Mouse (Mus musculus) cerebellum, adult 2 months (tissue): ENCODE measurements at regions not wholly inside any gene's neighbourhood (a gene's known extent, or its start where the extent isn't known, plus 50 kb on each side); places are given as distances from the start of the nearest gene placed in this dataset.
"Not testable (repeated sequence)": the region's sequence is repeated elsewhere in the genome, so short reads cannot be mapped to it uniquely, and the experiment has no call there.

Source experiments
- DNase-seq, 2 experiments: peaks; one replicate each; pipeline ENCODE4 v3.0.0; 2021
- H3K27ac ChIP-seq: fragments of 200-500 bp; 2 replicates; pipeline ENCODE4 v1.5.1; 2012; ENCODE audit warnings: low read length, control low read depth, inconsistent platforms; ENCODE audit not compliant: insufficient read depth
- H3K27me3 ChIP-seq: fragments of 200-500 bp; 2 replicates; pipeline ENCODE4 v1.6.1; 2012; ENCODE audit warnings: inconsistent platforms, mild to moderate bottlenecking, low read length, moderate library complexity; ENCODE audit not compliant: control insufficient read depth, insufficient read depth
- H3K4me1 ChIP-seq: fragments of 200-500 bp; 2 replicates; pipeline ENCODE4 v1.6.1; 2011; ENCODE audit warnings: low read length; ENCODE audit not compliant: control insufficient read depth, insufficient read depth
- H3K4me3 ChIP-seq: fragments of 200-500 bp; replicated peaks from 2 replicates; pipeline ENCODE3; 2011; ENCODE audit warnings: mild to moderate bottlenecking, low read depth, low read length, control low read depth; ENCODE audit not compliant: insufficient read depth
- CTCF ChIP-seq: fragments of 200-500 bp; IDR thresholded peaks from 2 replicates; pipeline ENCODE4 v1.5.1; 2011; ENCODE audit warnings: low read depth, mild to moderate bottlenecking, control low read depth, low read length, moderate library complexity, borderline replicate concordance; ENCODE audit not compliant: insufficient read depth
- POLR2A ChIP-seq: fragments of 200-500 bp; IDR thresholded peaks from 2 replicates; pipeline ENCODE4 v1.6.1; 2011; ENCODE audit warnings: low read length, control low read depth, borderline replicate concordance; ENCODE audit not compliant: insufficient read depth
- WGBS: fragments of 180-500 bp; shearing (Covaris S2); methylation state at CpG from one replicate; pipeline ENCODE4 v1.1.7; 2018; 5-methylcytosine and 5-hydroxymethylcytosine counted together

DNA sequence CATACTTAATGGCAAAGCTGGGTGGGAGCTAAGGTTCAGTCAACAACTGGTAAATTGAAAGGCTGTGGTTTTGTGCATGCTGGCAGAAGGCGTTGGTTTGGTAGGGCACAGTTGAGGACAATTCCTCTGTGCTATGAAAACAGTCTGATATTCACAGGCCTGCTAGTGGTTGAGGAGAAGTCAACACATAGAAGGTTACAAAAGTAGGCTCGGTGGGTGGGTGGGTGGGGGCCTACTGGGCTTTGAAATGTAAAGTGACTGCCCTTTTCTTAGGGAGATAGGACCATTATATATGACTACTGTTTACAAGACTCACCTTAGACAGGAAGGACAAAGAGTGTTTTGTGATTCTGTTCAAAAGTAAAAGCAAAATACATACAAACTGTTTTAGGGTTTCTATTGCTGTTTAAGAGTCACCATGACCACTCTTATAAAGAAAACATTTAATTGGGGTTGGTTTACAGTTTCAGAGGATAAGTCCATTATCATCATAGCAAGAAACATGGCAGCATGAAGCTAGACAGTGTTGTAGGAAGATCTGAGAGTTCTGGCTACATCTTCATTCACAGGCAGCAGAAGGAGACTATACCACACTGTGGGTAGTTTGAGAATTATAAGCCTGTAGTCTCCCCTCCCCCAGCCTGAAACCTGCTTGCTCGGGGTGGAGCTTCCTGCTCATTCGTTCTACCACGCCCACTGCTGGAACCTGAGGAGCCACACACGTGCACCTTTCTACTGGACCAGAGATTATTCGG is 166.3 kb upstream of the Trp63 start:
- Histone ChIP-seq H3K27ac (no peak overlapping the region), H3K4me1 (no peaks in the 10 kb centered on the region), H3K27me3 (no peaks in the 10 kb centered on the region), H3K4me3 (no peak overlapping the region)
- DNase-seq = no peak
- TF ChIP-seq POLR2A (no peak), CTCF (no peak)
- WGBS = 74% methylated on average over 6 of the region's 7 CpGs

DNA sequence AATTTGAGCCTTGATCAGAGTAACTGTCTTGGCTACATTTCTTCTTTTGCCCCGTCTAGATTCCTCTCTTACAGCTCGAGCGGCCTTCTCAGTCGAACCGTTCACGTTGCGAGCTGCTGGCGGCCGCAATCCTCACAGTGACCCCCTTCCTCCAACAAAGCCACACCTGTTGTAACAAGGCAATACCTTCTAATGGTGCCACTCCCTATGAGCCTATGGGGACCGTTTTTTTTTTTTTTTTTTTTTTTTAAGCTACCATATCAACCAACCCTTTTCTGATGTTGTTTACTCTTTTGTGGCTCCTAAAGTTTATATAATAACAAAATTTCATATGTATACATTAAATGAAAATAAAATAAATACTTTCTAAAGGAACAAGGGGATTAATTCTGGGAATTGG is 160.4 kb upstream of the Trp63 start:
- not testable (repeated sequence) for H3K4me3 ChIP-seq, H3K27ac ChIP-seq, H3K4me1 ChIP-seq, H3K27me3 ChIP-seq, DNase-seq
- WGBS = 90% methylated on average over 10 of the region's 10 CpGs

- 79% methylated on average over 2 of the region's 2 CpGs for WGBS
- H3K27ac ChIP-seq = no peak overlapping the region
- DNase-seq = no peak
- H3K4me3 ChIP-seq = no peak overlapping the region
- no peak for TF ChIP-seq CTCF
- TF ChIP-seq POLR2A = no peak
- H3K27me3 ChIP-seq = no peaks in the 10 kb centered on the region
- H3K4me1 ChIP-seq = no peaks in the 10 kb centered on the region
Observed at GRCm38 (mm10) chr16:25523621-25524020, 159.9 kb upstream of the Trp63 start.

DNA sequence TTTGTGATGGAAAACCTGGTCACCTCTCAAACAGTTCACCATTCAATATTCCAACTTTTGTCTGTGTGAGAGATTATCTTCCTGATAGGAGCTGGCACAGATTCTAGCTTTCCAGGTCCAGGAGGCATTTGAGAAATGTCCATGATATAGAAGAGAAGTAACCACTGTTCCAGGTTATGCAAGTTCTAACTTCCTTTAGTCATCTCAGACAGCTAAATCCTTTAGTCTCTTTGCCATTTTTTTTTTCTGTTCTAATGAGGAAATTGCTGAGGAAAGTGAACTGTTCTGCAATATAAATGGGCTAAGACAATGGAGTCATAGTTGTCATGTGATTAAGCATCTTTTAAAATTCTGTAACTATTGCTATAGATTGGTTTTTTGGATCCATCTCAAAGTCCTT is 155.7 kb upstream of the Trp63 start:
- DNase-seq = no peak
- H3K27me3 ChIP-seq = no peaks in the 10 kb centered on the region
- no peak for TF ChIP-seq POLR2A
- TF ChIP-seq CTCF = no peak
- no peak overlapping the region for H3K4me3 ChIP-seq
- H3K4me1 ChIP-seq = no peaks in the 10 kb centered on the region
- H3K27ac ChIP-seq = no peak overlapping the region

GRCm38 (mm10) chr16:25528313-25528712 is 155.2 kb upstream of the Trp63 start:
- WGBS = 65% methylated on average over 2 of the region's 2 CpGs
- no peak for TF ChIP-seq CTCF
- no peak for TF ChIP-seq POLR2A
- no peak overlapping the region for H3K27ac ChIP-seq
- no peak overlapping the region for H3K4me3 ChIP-seq
- no peaks in the 10 kb centered on the region for H3K27me3 ChIP-seq
- H3K4me1 ChIP-seq = no peaks in the 10 kb centered on the region
- no peak for DNase-seq

- H3K4me1 ChIP-seq = no peaks in the 10 kb centered on the region
- peak; percentile 7 to 17 for DNase-seq
- no peaks in the 10 kb centered on the region for H3K27me3 ChIP-seq
- no peak overlapping the region for H3K4me3 ChIP-seq
- 47% methylated on average over 1 of the region's 1 CpGs for WGBS
- no peak for TF ChIP-seq CTCF
- TF ChIP-seq POLR2A = no peak
- H3K27ac ChIP-seq = no peak overlapping the region
Observed at GRCm38 (mm10) chr16:25529681-25530080, 153.9 kb upstream of the Trp63 start.

DNA sequence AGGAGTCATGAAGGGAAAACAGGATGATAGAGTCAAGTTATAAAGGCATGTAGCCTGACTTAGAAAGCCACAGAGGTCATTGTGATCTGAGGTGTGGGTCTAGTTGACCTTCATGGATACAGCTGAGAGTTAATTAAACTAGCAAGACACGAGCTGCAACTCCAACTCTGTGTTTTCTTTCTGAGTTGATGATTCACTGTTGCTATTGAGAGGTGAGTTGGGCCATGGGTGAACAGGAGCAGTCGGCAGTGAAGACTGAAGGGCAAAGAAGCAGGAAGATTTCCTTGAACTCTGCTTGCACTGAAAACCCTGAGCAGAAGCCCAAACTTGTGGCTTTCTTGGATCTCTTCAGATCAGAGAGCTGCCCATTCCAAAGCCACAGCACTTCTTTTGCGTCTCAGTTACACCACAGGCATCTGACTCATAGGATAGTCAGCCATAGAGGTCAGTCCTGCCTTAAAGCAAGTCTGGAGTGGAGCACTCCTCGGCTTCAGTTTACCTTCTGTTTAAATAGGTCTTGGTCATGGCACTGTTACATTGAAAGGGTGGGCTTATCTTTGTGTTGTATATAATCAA is 151.7 kb upstream of the Trp63 start:
- DNase-seq = no peak
- 88% methylated on average over 4 of the region's 4 CpGs for WGBS
- no peaks in the 10 kb centered on the region for H3K4me1 ChIP-seq
- no peak overlapping the region for H3K27ac ChIP-seq
- H3K4me3 ChIP-seq = no peak overlapping the region
- TF ChIP-seq POLR2A (no peak), CTCF (no peak)
- no peaks in the 10 kb centered on the region for H3K27me3 ChIP-seq

DNA sequence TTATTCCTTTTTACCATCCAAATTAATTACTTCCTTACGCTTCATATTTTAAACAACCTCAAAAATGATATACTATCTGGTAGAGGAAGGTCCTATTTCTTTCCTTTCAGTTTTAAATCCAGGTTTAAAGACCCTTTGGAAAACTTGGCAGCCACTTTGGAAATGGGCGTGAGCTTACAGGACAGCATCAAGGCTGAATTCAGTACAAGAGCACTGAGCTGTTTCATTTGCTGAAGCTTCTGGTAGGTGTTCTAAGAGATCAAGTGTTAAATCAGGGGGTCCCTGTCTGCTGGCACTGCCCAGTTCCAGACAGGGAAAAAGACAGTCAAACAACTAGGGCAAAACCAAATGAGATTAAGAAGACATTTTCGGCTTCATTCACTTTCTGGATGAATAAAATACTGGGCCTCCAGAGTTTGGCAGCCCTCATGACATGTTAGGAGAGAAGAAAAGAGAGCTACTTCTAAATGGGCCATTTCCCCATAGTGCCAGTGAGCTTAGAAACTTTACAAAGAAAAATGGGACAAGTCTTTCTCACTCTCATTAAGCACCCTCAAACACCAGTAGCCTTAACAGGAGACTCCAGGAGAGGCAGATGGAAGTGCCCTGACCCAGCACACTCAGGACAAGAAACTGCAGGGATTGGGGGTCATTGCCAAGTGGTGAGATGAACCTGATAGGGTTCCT is 150.9 kb upstream of the Trp63 start:
- no peak for DNase-seq
- no peak overlapping the region for H3K4me3 ChIP-seq
- no peak overlapping the region; the same call in 1 of the 2 replicates for H3K27ac ChIP-seq
- no peaks in the 10 kb centered on the region for H3K4me1 ChIP-seq
- no peak for TF ChIP-seq CTCF
- no peak for TF ChIP-seq POLR2A
- WGBS = 64% methylated on average over 3 of the region's 3 CpGs
- no peaks in the 10 kb centered on the region for H3K27me3 ChIP-seq
